Mouse (Mus musculus) thymus, postnatal 0 days (tissue): ENCODE measurements around the gene Junb. TPM values are rescaled to one million over a fixed set of nuclear protein-coding genes. Genes with fewer than 3 reads are reported as not detected.
A peak's percentile ranks its signal among the peaks of the same experiment; 100 is the strongest.

Experiments
- DNase-seq: peaks from one replicate; pipeline ENCODE4 v3.0.0-alpha.2; 2015; ENCODE audit warnings: low spot score
- polyA plus RNA-seq: library from polyadenylated mRNA; unstranded; fragments of >200 nt; fragmentation: Nextera tagmentation; extraction: Ambion mirVana; gene quantifications from 2 replicates; pipeline ENCODE4 v1.2.1, GENCODE M21; 2015

Junb gene
- 71.2 and 71.6 TPM in 2 replicates for polyA plus RNA-seq

GRCm38 (mm10) chr8:84978248-84978940, at the start of gene Junb:
Gene Junb (minus strand): TSS chr8:84978718.
- peak; percentile 97 for DNase-seq

- DNase-seq, result peak; percentile 47
Observed at GRCm38 (mm10) chr8:85027922-85028321, 49.4 kb upstream of the Junb start.

- no peak for DNase-seq
Observed at GRCm38 (mm10) chr8:85027516-85027855, 49.0 kb upstream of the Junb start.

GRCm38 (mm10) chr8:85026670-85027515, 48.4 kb upstream of the Junb start, which contains the start of gene Trir:
Gene Trir (plus strand): TSS chr8:85026823.
- peak; percentile 94 for DNase-seq

GRCm38 (mm10) chr8:85025098-85025932, 46.8 kb upstream of the Junb start, which contains the start of gene Asna1:
Gene Asna1 (minus strand): TSS chr8:85025281.
- DNase-seq, result peak; percentile 94

GRCm38 (mm10) chr8:85023846-85024245, 45.3 kb upstream of the Junb start:
- no peak for DNase-seq

- no peak for DNase-seq
Observed at GRCm38 (mm10) chr8:85021514-85022055, 43.1 kb upstream of the Junb start.

- no peak for DNase-seq
Observed at GRCm38 (mm10) chr8:85017209-85017608, 38.7 kb upstream of the Junb start.

GRCm38 (mm10) chr8:85016724-85017123, 38.2 kb upstream of the Junb start:
- DNase-seq, result no peak

- no peak for DNase-seq
Observed at GRCm38 (mm10) chr8:85014431-85014830, 35.9 kb upstream of the Junb start, which contains the start of gene Best2. Gene Best2 (minus strand): TSS chr8:85014531.

- peak; percentile 87 for DNase-seq
Observed at GRCm38 (mm10) chr8:85013230-85013840, 34.8 kb upstream of the Junb start.

GRCm38 (mm10) chr8:85011242-85011641, 32.7 kb upstream of the Junb start:
- no peak for DNase-seq

GRCm38 (mm10) chr8:85007686-85008085, 29.2 kb upstream of the Junb start:
- peak; percentile 47 for DNase-seq

- peak; percentile 94 for DNase-seq
Observed at GRCm38 (mm10) chr8:84997649-84998295, 19.3 kb upstream of the Junb start.

- DNase-seq, result no peak
Observed at GRCm38 (mm10) chr8:84996978-84997377, 18.5 kb upstream of the Junb start.

- DNase-seq, result peak; percentile 41
Observed at GRCm38 (mm10) chr8:84995680-84996079, 17.2 kb upstream of the Junb start.

- DNase-seq, result no peak
Observed at GRCm38 (mm10) chr8:84994375-84994774, 15.9 kb upstream of the Junb start.

- DNase-seq, result peak; percentile 46
Observed at GRCm38 (mm10) chr8:84990836-84991235, 12.3 kb upstream of the Junb start.

- peak; percentile 97 for DNase-seq
Observed at GRCm38 (mm10) chr8:84990349-84990748, 11.8 kb upstream of the Junb start, which contains the start of gene Hook2. Gene Hook2 (plus strand): TSS chr8:84990603.

GRCm38 (mm10) chr8:84989810-84990209, 11.3 kb upstream of the Junb start:
- DNase-seq, result peak; percentile 86
